Mouse (Mus musculus) layer of hippocampus, postnatal 25 days (tissue): ENCODE results near the gene Ankk1. TPM values are rescaled to one million over a fixed set of nuclear protein-coding genes. Genes with fewer than 3 reads are reported as not detected.

ENCODE experiments used
- DNase-seq, 2 experiments: peaks; one replicate each; pipeline ENCODE4 v3.0.0; 2022; ENCODE audit warnings: mixed read lengths in 2 of 2, low spot score in 1 of 2; ENCODE audit errors: extremely low spot score in 1 of 2
- total RNA-seq, 2 experiments: library from RNA; stranded (reverse); gene quantifications; 2 replicates each; pipeline ENCODE4 v1.2.3; 2021

The Ankk1 gene
- total RNA-seq: not detected

DNA sequence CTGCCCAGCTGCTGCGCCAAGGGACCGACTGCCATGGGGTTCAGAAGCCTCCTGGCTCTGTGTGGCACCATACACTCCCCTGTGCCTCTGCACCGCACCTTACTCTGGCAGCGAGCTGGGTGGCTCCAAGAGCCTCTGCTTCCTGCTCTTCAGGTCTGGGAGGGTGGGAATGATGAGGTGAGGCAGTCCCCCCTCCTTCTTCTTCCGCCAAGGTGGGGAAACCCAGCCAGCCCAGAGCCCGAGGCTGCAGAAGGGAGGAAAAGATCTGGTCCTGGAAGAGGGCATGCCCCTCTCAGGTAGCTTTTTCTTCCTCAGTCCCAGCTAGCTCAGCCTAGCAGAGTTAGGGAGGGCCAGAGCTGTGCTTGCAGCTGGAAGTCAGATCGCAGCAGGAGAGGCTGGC, at the start of gene Ankk1:
Ankk1 (minus strand) TSS at position 101 of the 400 bp plus-strand sequence.
- DNase-seq: no peak

- DNase-seq: no peak
Observed at GRCm38 (mm10) chr9:49472126-49472525, 45.3 kb upstream of the Ankk1 start.

DNA sequence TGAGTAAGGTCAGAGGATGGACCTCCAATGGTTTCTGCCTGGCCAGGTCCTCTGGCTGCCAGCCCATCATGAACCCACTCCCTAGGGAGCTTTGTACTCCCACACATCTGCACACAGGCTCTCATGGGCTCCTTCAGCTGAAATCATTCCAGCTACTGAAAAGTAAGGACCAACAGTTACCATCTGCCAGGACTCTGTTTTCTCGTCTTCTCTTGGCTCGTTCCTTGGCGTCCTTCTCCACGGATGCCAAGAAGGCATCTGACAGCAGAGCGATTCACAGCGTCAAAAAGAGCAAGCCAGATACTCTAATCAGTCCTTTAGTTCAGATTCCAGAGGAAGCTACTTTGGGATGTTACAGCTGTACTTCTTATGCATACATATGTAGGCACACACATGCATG, 44.1 kb upstream of the Ankk1 start:
- DNase-seq: no peak

DNA sequence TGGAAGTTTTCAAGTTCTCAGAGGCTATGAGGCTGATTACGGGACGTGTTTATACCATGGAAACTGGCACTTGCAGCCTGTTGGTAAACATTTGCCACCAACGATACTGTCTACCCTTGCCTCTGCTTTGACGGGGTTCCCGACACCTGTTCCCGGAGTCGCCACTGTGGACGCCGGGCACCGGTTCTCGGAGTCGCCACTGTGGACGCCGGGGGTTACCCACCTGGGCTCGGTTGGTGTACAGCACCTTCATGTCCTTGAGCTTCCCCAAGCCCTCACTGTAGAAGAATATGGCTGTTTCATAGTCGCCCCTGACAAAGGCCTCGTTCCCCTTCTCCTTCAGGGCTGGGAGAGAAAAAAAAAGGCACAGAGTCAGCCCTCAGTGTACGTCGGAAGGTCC, 43.2 kb upstream of the Ankk1 start:
- DNase-seq: no peak

GRCm38 (mm10) chr9:49456136-49456535, 29.3 kb upstream of the Ankk1 start:
- no peak for DNase-seq

DNA sequence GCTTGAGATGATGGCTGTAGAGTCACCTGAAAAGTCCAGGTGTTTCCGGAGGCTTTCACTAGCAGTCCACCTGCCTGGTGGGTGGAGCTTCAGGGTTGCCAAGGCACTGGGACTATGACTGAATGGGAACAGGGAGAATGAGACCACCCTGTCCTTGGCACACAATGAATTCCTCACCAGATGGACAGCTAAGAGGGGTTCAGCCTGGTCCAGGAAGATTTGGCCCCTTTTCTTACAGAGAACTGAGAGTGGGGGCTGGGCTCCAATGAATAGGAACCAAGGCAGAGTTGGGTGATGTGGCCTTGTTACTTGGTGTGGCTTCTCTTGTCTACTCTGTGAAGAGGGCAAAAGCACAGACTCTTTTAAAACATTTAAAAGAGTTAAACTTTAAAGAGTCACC, 25.6 kb upstream of the Ankk1 start:
- no peak for DNase-seq

DNA sequence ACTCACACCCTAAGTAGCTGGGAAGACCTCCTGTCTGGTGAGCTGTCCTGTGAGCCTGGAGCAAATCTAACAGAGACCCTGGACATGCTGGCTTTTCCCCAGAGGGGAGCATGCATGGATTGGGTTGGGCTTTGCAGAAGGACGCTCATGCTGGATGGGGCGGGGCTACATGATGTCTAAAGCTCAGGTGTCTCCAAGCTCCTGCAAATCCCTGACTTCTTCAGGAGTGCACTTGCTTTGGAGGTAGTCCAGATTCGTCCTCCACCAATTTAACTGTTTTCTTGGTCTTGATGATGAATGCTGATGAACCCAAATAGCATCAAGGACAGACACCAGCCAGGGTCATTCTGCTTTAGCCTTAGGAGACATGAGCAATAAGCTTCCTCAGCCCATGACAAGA, 23.7 kb upstream of the Ankk1 start:
- no peak for DNase-seq

DNA sequence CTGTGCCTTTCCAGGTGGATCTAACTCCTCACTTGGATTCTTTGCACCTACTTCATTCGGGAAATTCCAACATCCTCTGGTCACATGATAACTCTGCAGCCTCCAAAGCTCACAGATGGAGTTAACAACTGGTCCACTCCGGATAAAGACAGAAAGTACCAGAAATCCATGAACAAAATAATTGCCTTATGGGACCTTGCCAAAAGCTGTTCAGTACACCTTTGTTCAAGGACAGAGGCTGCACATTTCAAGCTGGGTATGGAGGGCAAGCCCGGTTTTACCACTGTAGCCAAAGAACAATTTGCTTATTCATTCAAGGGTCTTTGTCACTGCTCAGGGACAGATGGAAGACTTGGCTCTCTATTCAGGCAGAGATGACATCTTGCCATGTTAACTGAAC, 15.8 kb upstream of the Ankk1 start:
- DNase-seq: no peak

DNA sequence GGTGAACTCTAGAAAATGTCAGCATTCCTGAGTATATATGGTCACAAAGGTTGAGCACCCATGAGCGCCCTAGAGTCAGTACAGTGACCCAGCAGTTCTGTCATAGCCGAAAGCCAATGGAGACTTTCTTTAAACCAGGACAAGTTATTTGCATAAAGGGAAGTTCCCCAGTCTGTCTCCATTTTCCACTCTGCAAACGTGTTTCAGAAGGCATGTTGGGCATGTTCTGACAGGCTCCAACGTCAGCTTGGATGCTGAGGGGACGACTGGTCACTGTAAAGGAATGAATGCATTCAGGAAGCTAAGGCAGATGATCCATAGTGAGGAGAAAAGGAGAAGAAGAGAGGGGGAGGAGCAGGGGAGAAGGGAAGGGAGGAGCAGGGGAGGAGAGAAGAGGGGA, 657 bp upstream of the Ankk1 start:
- DNase-seq: no peak

- DNase-seq: no peak
Observed at GRCm38 (mm10) chr9:49425585-49425984, 1.2 kb downstream of the Ankk1 start.

DNA sequence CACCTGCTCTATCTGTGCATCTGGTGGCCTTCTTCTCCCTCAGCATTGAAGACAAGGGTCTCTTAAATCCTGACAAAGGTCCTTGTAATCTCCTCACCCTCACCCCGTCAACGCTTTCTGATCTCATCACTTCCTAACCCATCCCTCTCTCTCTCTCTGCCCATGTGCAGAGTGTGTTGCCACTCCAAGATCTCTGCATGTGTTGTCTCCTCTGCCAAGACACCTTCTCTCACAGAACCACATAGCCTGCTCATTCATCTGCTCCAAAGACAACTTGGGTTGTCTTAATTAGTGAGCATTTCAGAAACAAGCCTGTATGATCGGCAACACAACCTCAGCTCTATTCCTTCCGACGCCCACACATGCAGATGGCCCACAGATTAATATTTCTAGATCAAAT, 3.0 kb downstream of the Ankk1 start:
- no peak for DNase-seq

DNA sequence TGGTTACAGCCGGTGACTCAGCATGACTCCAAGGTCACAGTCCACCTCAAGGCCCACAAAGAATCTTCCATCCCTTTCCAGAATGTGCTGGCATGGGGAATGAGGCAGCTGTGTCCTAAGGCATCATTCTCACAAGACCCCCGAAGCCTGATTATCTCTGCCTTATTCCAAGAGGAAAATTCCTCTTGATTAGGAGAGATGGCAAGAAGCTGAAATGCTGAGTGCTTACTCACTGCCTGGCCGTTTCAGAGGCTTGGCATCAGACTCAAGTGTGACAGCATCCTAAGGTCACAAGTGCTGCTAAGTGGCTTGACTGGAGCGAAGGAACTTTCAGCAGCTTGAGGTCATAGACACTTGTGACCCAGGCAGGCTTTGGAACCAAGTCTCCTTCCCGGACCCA, 16.2 kb downstream of the Ankk1 start:
- DNase-seq: no peak

DNA sequence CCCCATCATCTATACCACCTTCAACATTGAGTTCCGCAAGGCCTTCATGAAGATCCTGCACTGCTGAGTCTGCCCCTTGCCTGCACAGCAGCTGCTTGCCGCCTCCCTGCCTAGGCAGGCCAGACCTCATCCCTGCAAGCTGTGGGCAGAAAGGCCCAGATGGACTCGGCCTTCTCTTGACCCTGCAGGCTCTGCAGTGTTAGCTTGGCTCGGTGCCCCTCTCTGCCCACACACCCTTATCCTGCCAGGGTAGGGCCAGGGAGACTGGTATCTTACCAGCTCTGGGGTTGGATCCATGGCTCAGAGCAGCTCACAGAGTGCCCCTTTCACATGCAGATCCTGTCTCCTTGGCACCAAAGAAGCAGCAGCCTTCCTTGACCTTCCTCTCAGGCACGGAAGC, 19.8 kb downstream of the Ankk1 start:
- DNase-seq: no peak

- DNase-seq: no peak
Observed at GRCm38 (mm10) chr9:49403711-49404110, 23.1 kb downstream of the Ankk1 start.

DNA sequence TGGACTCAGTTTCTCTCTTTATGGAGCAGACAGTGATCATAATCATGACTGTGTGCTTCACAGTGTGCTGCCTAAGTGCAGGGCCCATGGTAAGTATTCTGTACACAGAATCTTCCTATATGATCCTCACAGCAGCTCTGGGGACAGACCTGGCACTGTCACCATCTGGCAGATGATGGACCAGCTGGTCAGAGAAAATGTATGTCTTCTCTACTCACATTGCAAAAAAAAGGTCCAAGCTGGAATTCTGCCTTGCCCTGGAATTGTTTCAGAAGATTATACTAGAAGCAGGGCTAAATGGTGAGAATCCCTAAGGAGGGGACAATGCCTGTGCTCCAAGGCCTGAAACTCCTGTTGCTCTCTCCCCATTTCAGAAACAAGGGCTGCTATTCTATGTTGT, 30.8 kb downstream of the Ankk1 start:
- DNase-seq: no peak

- no peak for DNase-seq
Observed at GRCm38 (mm10) chr9:49392242-49392641, 34.6 kb downstream of the Ankk1 start.

DNA sequence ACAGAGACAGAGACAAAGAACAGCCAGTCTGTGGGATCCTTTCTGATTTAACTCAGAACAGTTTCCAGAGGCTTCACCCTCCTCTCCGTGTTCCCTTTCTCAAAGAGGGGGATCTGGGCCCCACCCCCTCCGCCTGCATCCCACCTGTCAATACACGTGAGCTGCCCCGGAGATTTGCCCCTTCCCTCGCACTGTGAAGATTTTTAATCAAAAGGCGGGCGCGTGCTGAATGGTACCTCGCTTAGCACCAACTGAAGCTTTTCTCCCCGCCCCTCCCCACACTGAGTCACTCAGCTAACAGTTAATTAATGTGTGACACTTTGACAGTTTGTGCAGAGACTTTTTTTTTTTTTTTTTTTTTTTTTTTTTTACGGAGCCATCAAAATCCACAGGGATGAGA, 40.7 kb downstream of the Ankk1 start:
- no peak for DNase-seq

DNA sequence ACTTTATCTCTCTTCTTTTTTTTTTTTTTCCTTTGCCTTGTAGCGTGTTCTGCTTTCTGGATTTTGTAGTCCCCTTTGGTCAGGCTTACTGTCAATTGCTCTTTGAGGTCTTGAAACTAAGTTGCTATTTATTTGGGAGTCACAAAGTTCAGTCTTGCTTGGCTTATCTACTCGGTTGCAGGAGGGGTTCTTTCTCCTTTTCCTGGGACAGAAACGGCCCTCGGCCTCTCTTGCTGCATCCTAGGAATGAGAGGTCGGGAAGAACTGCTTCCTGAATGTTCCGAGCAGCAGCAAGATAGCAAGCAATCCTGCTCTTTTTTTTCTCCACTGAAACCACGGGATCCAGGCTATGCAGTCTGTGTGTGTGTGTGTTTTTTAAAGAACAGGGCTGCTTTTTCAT, 41.5 kb downstream of the Ankk1 start:
- no peak for DNase-seq

DNA sequence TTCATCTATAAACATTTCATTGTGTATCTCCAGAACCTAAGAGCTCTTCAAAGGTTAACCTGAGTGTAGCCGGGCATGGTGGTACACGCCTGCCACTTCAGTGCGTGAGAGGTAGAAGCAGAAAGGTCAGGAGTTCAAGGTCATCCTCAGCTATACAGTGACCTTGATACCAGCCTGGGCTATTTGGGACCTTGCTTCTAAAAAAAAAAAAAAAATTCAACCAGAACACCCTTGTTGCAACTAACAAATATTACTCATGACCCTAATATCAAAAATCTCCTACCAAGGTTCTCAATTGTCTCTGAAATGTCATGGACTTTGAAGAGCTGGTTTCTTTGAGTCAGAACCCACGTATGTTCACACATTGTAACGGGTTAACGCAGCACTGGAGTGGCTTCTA, 42.0 kb downstream of the Ankk1 start:
- DNase-seq: no peak

DNA sequence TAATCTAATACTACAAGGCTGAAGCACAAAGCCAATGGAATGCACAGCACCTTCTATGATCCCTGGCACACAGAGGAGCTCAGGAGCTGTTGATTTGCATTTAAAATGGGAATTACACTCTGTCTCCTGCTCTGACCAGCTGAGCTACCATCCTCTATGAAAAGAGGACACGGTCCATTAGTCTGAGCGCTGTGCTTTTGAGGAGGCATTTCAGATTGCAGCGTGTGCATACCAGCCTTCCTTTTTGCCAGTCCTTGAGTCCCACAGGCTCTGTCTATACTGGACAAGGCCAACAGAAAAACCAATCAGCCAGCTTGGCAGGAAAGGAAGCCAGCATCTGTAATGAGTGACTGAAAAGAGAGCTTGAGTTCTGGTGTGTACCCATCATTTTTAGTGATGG, 42.8 kb downstream of the Ankk1 start:
- DNase-seq: no peak

DNA sequence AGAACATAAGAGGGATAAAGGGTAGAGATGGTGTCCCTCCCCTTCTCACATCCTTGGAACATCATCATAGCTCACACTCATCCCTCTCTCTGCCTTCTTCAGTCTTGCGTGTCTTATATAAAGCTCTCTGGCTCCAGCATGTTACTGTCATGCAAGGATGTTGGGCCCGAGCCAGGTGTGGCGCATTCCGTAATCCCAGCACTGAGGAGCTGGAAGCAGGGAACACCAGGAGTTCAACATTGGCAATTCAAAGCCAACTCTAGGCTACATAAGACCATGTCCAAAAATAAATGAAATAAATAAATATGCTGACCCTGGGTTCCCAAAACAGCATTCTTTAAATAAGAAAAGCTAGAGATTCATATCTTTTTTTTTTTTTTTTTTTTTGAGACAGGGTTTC, 46.9 kb downstream of the Ankk1 start:
- no peak for DNase-seq

- DNase-seq: no peak
Observed at GRCm38 (mm10) chr9:49373946-49374345, 52.9 kb downstream of the Ankk1 start.

- no peak for DNase-seq
Observed at GRCm38 (mm10) chr9:49365763-49366162, 61.1 kb downstream of the Ankk1 start.
